Mouse (Mus musculus) heart, adult 2 months (tissue): ENCODE data around the gene Fgfr2.

Source experiments
- CTCF ChIP-seq: fragments of 200-600 bp; IDR thresholded peaks from 2 replicates; pipeline ENCODE4 v1.8.1; 2022; ENCODE audit warnings: antibody characterized with exemption, mild to moderate bottlenecking, moderate library complexity
- POLR2A ChIP-seq: fragments of 200-500 bp; IDR thresholded peaks from 2 replicates; pipeline ENCODE4 v1.6.1; 2011; ENCODE audit warnings: mild to moderate bottlenecking, low read depth, low read length, control low read depth; ENCODE audit not compliant: insufficient read depth

DNA sequence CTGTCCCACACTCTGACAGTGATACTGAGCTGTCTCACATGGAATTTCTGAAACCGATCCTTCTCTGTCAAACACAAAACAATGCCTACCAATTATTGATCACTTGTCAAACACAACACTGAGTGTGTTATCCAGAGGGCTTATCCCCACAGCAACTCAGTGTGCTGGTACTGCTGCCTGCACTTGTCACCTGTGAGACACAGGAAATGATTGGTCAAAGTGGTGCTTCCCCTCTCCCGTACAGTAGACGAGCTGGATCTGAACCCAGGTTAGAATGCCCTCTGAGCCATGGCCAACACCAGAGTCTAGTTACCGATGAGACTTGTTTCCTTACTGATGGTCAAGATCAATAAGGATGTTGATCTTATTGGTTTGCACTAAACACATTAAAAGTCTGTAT, 2321.3 kb downstream of the Fgfr2 start:
- TF ChIP-seq POLR2A (no peak), CTCF (no peak)
